Mouse (Mus musculus) heart, postnatal 25 days (tissue): ENCODE data around the gene Smim5. TPM values are rescaled to one million over a fixed set of nuclear protein-coding genes. Genes with fewer than 3 reads are reported as not detected.

Source experiments
- DNase-seq: peaks from one replicate; pipeline ENCODE4 v3.0.0; 2022; ENCODE audit warnings: low spot score
- intact Hi-C: fragments of 180-260 bp; cut with DNase I; formaldehyde crosslinking; loops from one replicate; pipeline ENCODE4 v1.15.1; 2025
- total RNA-seq, 2 experiments: library from RNA; stranded (reverse); gene quantifications; 2 replicates each; pipeline ENCODE4 v1.2.3; 2021

Gene Smim5
- total RNA-seq, 2 experiments from 2014 or later, result 19.7 to 20.2 TPM

GRCm38 (mm10) chr11:115892213-115892612 lies 7.6 kb upstream of the Smim5 start:
- intact Hi-C loops, result no loop called here
- no peak for DNase-seq

GRCm38 (mm10) chr11:115893071-115893470 lies 6.7 kb upstream of the Smim5 start:
- no peak for DNase-seq
- intact Hi-C loops, result no loop called here

- intact Hi-C loops, result no loop called here
- DNase-seq, result no peak
These were observed 4.8 kb upstream of the Smim5 start for GRCm38 (mm10) chr11:115894755-115895520.

- intact Hi-C loops, result no loop called here
- no peak for DNase-seq
These were observed 1.3 kb upstream of the Smim5 start for GRCm38 (mm10) chr11:115898446-115898845.

DNA sequence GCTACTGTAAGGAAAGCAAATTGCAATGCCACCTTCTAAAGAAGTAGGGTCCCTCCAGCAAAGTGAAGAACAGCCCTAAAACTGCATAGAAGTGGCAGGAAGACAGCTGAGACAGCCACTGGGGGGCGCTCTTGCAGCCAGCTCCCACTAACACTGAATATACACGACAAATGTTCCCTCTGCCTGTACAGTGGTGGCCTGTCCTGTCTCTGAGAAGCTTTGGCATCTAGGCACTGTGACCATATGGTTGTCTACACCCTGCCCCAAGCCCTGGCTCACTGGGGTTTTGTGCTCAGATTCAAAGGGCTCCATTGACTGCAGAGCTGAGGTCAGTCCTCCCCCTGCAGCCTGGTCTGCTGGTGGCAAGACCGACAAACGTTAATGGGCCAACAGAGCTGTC lies 880 bp upstream of the Smim5 start:
- intact Hi-C loops, result no loop called here
- no peak for DNase-seq

DNA sequence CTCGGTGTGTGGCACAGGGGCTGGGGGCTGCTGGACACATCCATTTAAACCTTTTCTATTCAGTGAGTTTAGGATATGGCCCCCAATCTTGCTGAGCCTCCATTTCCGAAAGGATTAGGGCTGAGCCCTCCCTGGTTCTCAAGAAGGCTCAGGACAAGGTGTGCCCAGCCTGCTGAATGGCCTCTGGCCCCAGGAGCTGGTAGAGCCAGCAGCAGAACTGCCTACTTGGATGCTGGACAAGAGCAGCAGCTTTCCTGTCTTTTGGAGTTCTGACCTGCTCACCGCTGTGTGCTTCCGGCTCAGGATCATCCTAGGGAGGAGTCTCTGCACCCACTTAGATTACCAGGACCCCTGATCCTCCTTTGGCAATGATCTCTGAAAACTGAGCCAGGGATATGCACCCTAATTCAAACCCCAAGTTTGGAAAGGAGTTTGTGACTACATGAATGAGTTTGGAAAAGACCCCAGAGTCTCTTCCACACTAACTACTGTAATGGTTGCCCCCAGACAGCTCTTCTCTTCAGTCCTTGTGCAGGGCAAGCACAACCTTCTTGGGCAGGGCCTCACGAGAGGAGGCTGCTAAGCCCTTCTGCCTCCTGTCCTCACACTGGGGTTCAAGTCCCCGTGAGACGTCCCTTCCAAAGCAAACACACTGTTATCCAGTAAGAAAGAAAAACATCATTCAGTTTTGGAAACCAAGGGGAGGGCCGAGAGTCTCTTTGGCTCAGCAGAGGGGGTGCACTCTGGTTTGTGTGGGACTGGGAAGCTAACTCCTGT lies 983 bp downstream of the Smim5 start:
- DNase-seq, result no peak
- intact Hi-C loops, result no loop called here

- DNase-seq, result no peak
- intact Hi-C loops, result no loop called here
These were observed 1.8 kb downstream of the Smim5 start for GRCm38 (mm10) chr11:115901338-115902161.

DNA sequence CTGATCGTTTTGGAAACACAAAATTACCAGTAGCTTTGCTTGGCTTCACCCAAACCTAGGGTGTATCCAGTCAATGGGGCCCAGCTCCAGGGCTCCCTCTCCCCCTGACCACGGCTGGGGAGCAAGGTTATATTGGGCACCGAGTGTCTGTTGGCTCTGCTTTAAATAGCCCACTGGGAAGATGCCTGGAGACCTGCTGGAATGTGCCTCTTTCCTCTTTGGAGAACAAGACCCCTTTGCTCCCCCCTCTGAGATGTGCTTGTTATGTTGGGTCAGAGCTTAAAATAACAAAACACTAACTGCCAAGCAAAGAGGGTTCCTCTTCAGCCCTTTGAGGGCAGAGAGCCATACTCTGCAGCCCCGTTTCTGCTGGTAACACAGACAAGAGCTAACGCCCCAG lies 2.4 kb downstream of the Smim5 start:
- no peak for DNase-seq
- intact Hi-C loops, result no loop called here

GRCm38 (mm10) chr11:115902831-115903230 lies 3.1 kb downstream of the Smim5 start:
- DNase-seq, result no peak

DNA sequence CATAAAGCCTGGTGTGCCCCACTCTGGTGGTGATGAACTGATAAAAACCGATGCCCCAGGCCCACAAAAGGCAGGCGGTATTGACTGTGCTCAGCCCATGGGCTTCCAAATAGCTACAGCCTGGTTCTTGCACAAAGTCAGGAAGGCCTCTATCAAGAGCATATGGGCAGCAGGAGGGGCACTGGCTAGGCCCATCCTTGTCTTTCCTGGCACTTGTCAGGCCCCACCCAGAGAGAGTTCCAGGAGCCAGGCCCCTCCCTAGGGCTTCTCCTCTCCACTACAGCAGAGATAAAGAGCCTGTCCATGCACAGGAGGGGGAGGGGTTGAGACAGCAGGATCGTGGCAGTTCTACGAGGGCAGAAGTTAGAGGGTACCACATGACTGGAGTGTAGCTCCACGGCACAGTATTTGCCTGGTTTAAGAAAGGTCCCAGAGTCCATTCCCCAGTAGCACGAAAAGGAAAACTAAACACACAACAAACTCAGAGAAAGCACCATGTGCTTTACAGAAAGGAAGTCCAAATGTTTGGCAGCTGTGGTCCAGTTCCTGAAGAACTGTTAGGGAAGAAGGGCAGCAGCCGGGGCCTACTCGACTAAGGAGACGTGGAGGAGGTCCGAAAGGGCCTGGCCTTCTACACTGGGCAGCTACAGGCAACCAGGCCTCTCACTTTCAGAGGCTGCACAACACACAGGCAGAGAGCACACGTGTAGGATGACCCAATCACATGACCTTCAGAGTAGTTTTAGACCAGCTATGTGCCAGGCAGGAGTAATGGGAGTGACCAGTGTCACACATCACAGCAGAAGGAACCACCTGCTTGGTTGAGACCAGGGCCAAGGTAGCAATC lies 3.8 kb downstream of the Smim5 start:
- intact Hi-C loops, result no loop called here

More at GRCm38 (mm10) chr11:115902831-115903230, 3.1 kb downstream of the Smim5 start:
- intact Hi-C loops, result no loop called here

DNA sequence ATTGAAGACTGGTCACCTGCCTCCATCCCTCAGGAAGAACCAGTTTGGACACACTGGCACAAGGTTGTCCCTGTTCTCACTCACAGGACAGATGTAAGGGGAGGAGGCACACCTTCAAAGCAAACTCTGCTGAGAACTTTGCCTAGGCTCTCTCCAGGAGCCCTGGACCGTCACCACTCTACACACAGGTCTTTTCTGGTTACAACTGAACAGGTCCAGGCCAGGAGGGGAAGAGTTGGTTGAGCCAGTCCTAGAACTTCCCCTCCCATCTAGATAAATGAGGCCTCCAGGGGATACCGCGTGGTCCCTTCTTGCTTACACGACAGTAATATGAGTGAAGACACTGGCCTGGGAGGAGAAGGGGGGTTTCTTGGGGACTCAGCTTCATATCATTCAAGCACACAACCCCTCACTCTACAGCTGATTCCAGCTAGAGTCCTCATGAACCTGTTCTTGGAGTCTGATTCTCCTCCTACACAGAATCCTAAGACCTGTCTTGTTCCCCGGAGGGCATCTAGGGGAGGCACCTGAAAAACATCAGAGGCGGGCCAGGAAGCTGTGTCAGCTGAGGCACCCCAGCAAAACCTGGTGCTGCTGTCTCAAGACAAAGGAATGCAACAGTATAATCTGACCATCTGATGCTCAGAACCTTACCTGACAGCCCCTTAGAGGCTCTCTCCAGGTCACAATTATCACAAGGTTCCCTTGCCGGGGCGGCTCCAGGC lies 4.6 kb downstream of the Smim5 start:
- DNase-seq, result no peak
- intact Hi-C loops, result no loop called here

More for the DNA sequence above, 3.8 kb downstream of the Smim5 start:
- peak; percentile 40 for DNase-seq

DNA sequence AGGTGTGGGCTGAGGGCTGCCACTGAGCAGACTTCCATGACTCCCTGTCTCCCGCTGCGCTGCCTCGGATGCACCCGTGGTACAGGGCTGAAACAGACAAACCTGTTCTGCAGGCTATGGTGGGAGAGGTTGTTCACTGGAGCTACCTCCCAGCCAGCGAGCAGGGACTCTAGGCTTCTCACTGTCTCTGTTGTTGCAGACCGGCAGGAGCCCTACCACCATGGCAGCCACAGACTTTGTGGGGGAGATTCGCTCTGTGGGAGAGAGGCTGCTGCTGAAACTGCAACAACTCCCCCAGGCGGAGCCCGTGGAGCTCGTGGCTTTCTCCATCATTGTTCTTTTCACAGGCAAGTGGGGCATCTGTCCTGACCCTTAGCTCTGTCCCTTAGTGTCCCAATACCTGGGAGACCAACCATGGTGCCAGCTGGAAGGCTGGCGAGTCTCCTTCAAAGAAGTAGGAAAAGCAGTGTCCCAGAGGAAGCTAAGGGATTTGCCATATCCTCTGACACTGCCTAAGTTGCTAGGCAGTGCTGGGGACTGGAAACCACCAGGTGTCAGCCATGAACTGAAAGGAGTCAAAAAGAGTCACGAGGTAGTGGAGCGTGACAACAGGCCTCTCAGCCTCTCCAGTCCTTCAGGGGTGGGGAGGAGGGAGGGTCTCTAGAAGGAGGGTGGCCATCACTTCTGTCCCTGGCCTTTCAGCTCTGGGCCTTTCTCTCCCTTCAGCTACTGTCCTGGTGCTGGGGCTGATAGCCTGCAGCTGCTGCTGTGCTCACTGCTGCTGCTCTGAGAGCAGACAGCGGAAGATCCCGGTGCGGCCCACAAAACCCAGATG lies 5.4 kb downstream of the Smim5 start:
- intact Hi-C loops, result no loop called here
- no peak for DNase-seq

- intact Hi-C loops, result no loop called here
- no peak for DNase-seq
These were observed 6.3 kb downstream of the Smim5 start for GRCm38 (mm10) chr11:115906116-115906515.

GRCm38 (mm10) chr11:115906521-115906920 lies 6.8 kb downstream of the Smim5 start:
- no peak for DNase-seq
- intact Hi-C loops, result no loop called here

DNA sequence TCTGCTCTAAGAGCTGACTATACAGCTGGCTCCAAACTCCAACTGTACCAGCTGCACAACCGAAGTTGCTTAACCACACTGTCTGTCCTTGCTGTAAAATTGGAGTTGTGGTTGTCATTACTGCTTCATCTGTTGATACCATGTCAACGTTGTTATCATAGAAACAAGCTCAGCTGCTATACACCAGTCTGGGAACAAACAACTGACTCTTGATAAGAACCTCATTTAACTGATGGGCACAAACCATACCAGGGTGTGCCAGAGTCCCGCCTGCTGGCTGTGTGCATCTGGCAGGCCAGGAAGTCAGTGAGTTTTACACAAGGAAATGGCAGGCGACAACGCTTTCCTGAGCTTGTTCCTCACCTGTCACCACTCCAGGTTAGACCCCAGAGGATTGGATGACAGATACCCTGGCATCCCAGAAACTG lies 11.4 kb downstream of the Smim5 start:
- intact Hi-C loops, result no loop called here
- DNase-seq, result no peak

DNA sequence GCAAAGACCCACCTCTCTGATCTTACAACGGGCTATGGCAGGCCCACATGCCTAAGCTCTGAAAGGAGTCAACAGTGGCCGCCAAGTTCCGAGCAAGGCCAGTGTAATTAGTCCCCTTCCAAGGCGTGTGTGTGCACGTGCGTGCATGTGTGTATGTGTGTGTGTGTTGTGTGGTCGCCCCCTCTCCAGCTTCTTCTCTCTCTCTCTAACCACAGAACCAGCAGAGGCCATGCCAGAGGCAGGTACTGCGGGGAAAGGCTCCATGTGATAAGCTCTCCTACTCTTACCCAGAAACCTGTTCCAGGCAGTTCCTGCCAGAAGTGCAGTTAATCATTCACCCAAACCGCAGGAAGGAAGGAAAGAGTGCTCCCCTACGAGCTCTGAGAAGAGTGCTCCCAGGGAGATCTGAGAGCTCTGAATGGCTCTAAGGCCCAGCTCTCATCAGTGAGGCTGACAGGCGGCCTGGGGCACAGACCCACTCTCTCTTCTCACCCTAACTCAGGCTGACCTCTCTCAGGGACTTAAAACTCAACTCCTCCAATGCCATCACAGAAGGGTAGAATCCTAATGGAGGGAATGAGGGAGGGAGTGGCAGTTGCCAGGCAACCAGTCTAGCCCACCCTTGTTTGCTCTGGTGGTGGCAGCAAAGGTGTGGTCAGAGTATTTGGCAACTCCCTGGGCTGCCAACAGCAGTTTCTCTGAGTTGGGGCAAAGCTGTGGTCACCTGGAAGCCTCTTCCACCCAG lies 12.0 kb downstream of the Smim5 start, which contains the start of gene Smim6:
Gene Smim6, plus strand, starts transcription at position 386 of the 745 bp plus-strand sequence.
- intact Hi-C loops, result no loop called here
- DNase-seq, result no peak

GRCm38 (mm10) chr11:115916579-115916978 lies 16.8 kb downstream of the Smim5 start:
- DNase-seq, result no peak
- intact Hi-C loops, result no loop called here
